In genomic region chr12:78098765-78099194, GRCm38 (mm10) we compare ENCODE assay signal across 9 mouse cellular contexts.
DNase-seq lines count a peak whose midpoint lies in the region; ATAC-seq lines count a peak whose summit lies in the region.
"Had no signal": no experiment of that assay in that cellular context is flagged by ENCODE, and none has a peak within 500 bp of the region (broad histone marks: within the 10 kb centered on the region; RNA-seq: fewer than 3 reads in every experiment).

No protein-coding gene starts in this region.

- intact Hi-C loops in gastrocnemius, postnatal 14 days (cut with DNase I; ENCODE audit: low total_unique reads), result no loop called here

- peak; percentile 10 for DNase-seq in gastrocnemius, postnatal 14 days
- no peak for DNase-seq in gastrocnemius, adult 8-10 months (ENCODE audit: low spot score in 2 of 2)
- peak; percentile 22 for DNase-seq in Muller cell, postnatal 12 days (ENCODE audit: inconsistent ontology term)
- peak; percentile 72 for DNase-seq in embryonic facial prominence, embryonic 14.5 days (ENCODE audit: low spot score)
- peak; percentile 75 to 83 for DNase-seq in left cerebral cortex, adult 18-20 months (ENCODE audit: low spot score in 2 of 2)
- peak; percentile 17 for DNase-seq in ovary, postnatal 14 days (ENCODE audit: low spot score)
- DNase-seq in embryo, embryonic 10 days (ENCODE audit: low spot score), result no peak
- no peak for DNase-seq in urinary bladder, postnatal 10 days (ENCODE audit: low spot score)
- DNase-seq: liver, embryonic 13.5 days had no signal

- peak; percentile 50; the same call in 1 of the 2 replicates for ATAC-seq in embryonic facial prominence, embryonic 14.5 days (ENCODE audit: low read depth)

- H3K4me3 ChIP-seq in embryonic facial prominence, embryonic 14.5 days (ENCODE audit: low read depth, low read length), result no peak overlapping the region
- H3K4me3 ChIP-seq: liver, embryonic 13.5 days had no signal

- H3K36me3 ChIP-seq in embryonic facial prominence, embryonic 14.5 days (ENCODE audit: control insufficient read depth, insufficient read depth, low read length), result no peaks in the 10 kb centered on the region
- H3K36me3 ChIP-seq: liver, embryonic 13.5 days had no signal

- 40% methylated on average over 9 of the region's 9 CpGs for WGBS in embryonic facial prominence, embryonic 14.5 days

- no peaks in the 10 kb centered on the region for H3K9me3 ChIP-seq in embryonic facial prominence, embryonic 14.5 days (ENCODE audit: control insufficient read depth, low read length)
- H3K9me3 ChIP-seq: liver, embryonic 13.5 days had no signal

- peak overlapping the region; percentile 13; the same call in 1 of the 2 replicates for H3K4me2 ChIP-seq in embryonic facial prominence, embryonic 14.5 days (ENCODE audit: low read depth, low read length)
- H3K4me2 ChIP-seq: liver, embryonic 13.5 days had no signal

- no peaks in the 10 kb centered on the region for H3K27me3 ChIP-seq in embryonic facial prominence, embryonic 14.5 days (replicated peaks; ENCODE audit: control insufficient read depth, insufficient read depth, low read length)
- H3K27me3 ChIP-seq: liver, embryonic 13.5 days had no signal

- no peak overlapping the region for H3K27ac ChIP-seq in embryonic facial prominence, embryonic 14.5 days (replicated peaks; ENCODE audit: low read depth, low read length)
- H3K27ac ChIP-seq: liver, embryonic 13.5 days had no signal

- no peaks in the 10 kb centered on the region for H3K4me1 ChIP-seq in embryonic facial prominence, embryonic 14.5 days (ENCODE audit: control insufficient read depth, insufficient read depth, low read length)
- H3K4me1 ChIP-seq: liver, embryonic 13.5 days had no signal

- no peak overlapping the region for H3K9ac ChIP-seq in embryonic facial prominence, embryonic 14.5 days (ENCODE audit: low read depth, low read length)
- H3K9ac ChIP-seq: liver, embryonic 13.5 days had no signal

Comparison
In these comparisons a context has a peak if more than half of its experiments do, and no peak if none do; other contexts are left out.
1. DNase-seq: peak in gastrocnemius, postnatal 14 days (single experiment), Muller cell, postnatal 12 days (single experiment), embryonic facial prominence, embryonic 14.5 days (single experiment), left cerebral cortex, adult 18-20 months (2 of 2) and ovary, postnatal 14 days (single experiment); none in gastrocnemius, adult 8-10 months (0 of 2), embryo, embryonic 10 days (single experiment) and urinary bladder, postnatal 10 days (single experiment).